Mouse (Mus musculus) heart, embryonic 15.5 days (tissue): ENCODE measurements around the gene Dhdh. TPM values are rescaled to one million over a fixed set of nuclear protein-coding genes. Genes with fewer than 3 reads are reported as not detected.
"Not testable (repeated sequence)": the region's sequence is repeated elsewhere in the genome, so short reads cannot be mapped to it uniquely, and the experiment has no call there.

Source experiments
- ATAC-seq: fragments of 200-750 bp; cut with Nextera tagmentation; replicated peaks from 2 replicates; pipeline ENCODE4 v1.8.0; 2017; ENCODE audit warnings: low read depth, moderate TSS enrichment; ENCODE audit not compliant: insufficient number of reproducible peaks, insufficient read depth, low FRiP score
- H3K27ac ChIP-seq: fragments of 300-500 bp; sonication (generic); 2 replicates; pipeline ENCODE4 v1.5.1; 2015; ENCODE audit warnings: mild to moderate bottlenecking, inconsistent platforms
- H3K27me3 ChIP-seq: fragments of 300-500 bp; sonication (generic); 2 replicates; pipeline ENCODE4 v1.6.1; 2015; ENCODE audit warnings: inconsistent platforms
- H3K36me3 ChIP-seq: fragments of 300-500 bp; sonication (generic); 2 replicates; pipeline ENCODE4 v1.6.1; 2015; ENCODE audit warnings: mild to moderate bottlenecking, inconsistent platforms
- H3K4me1 ChIP-seq: fragments of 300-500 bp; sonication (generic); replicated peaks from 2 replicates; pipeline ENCODE4 v1.6.1; 2015; ENCODE audit warnings: inconsistent platforms
- H3K4me2 ChIP-seq: fragments of 300-500 bp; sonication (generic); 2 replicates; pipeline ENCODE4 v1.6.1; 2015; ENCODE audit warnings: inconsistent platforms, mild to moderate bottlenecking, moderate library complexity
- H3K4me3 ChIP-seq: fragments of 300-500 bp; sonication (generic); 2 replicates; pipeline ENCODE4 v1.5.1; 2015; ENCODE audit warnings: mild to moderate bottlenecking, inconsistent platforms
- H3K9ac ChIP-seq: fragments of 300-500 bp; sonication (generic); 2 replicates; pipeline ENCODE4 v1.6.1; 2015; ENCODE audit warnings: mild to moderate bottlenecking, inconsistent platforms
- H3K9me3 ChIP-seq: fragments of 300-500 bp; sonication (generic); replicated peaks from 2 replicates; pipeline ENCODE4 v1.6.1; 2016; ENCODE audit warnings: inconsistent platforms
- WGBS: fragments of 180-500 bp; shearing (Covaris S2); methylation state at CpG from one replicate; pipeline ENCODE4 v1.1.7; 2015; ENCODE audit warnings: mixed read lengths; 5-methylcytosine and 5-hydroxymethylcytosine counted together
- polyA plus RNA-seq: library from polyadenylated mRNA; unstranded; fragments of >200 nt; fragmentation: Nextera tagmentation; extraction: Ambion mirVana; gene quantifications from 2 replicates; pipeline ENCODE4 v1.2.1, GENCODE M21; 2015

The Dhdh gene
- polyA plus RNA-seq, 1 experiment from 2014 or later: 4.1 TPM

DNA sequence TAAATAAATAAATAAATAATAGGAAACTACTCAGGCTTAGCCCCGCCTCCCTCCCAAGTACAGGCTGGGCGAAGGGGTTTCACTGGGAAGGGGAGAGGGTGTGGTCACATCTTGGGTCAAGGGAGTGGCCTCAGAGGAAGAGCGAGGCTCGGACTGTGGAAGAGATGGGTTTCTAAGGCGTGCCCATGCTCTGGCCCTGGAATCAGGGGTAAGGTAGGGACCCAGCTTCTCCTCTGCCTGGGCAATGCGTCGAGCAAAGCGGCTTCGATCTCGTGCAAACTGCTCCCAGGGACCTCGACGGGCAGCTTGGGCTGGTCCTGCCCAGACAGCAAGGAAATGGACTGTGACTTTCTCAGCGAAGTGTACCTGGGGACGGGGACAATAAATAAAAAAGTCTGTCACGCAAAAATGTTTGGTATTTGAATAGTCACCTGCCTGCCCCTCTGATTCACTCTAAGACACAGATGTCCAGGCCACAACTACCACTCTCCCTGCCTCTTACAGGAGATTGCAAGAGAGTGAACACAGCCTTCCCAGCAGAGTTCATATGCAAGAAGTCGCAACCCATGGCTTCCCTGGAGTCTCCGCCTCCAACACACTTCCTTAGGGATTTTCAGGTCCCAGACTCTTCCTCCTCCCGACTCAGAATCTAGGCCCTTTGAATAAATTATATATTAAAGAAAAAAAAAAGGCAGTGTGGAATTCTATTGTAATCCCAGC, 34.5 kb upstream of the Dhdh start:
- Histone ChIP-seq H3K27ac (no peak overlapping the region), H3K4me2 (peak overlapping the region; percentile 67), H3K4me1 (peaks cover 33% of the 10 kb centered on the region), H3K4me3 (peak overlapping the region; percentile 70), H3K36me3 (peaks cover 17% of the 10 kb centered on the region), H3K27me3 (no peaks in the 10 kb centered on the region), H3K9me3 (no peaks in the 10 kb centered on the region), H3K9ac (peak overlapping the region; percentile 21)
- no peak for ATAC-seq
- WGBS: 73% methylated on average over 18 of the region's 18 CpGs

GRCm38 (mm10) chr7:45522194-45522752, 33.7 kb upstream of the Dhdh start:
- no peak for ATAC-seq
- H3K36me3 ChIP-seq: peaks cover 17% of the 10 kb centered on the region
- H3K9me3 ChIP-seq: no peaks in the 10 kb centered on the region
- peaks cover 33% of the 10 kb centered on the region for H3K4me1 ChIP-seq
- peak overlapping the region; percentile 70 for H3K4me3 ChIP-seq
- 51% methylated on average over 16 of the region's 16 CpGs for WGBS
- H3K27ac ChIP-seq: peak overlapping the region; percentile 90; the same call in 1 of the 2 replicates
- peak overlapping the region; percentile 63; the same call in 1 of the 2 replicates for H3K9ac ChIP-seq
- no peaks in the 10 kb centered on the region for H3K27me3 ChIP-seq
- H3K4me2 ChIP-seq: peak overlapping the region; percentile 67

DNA sequence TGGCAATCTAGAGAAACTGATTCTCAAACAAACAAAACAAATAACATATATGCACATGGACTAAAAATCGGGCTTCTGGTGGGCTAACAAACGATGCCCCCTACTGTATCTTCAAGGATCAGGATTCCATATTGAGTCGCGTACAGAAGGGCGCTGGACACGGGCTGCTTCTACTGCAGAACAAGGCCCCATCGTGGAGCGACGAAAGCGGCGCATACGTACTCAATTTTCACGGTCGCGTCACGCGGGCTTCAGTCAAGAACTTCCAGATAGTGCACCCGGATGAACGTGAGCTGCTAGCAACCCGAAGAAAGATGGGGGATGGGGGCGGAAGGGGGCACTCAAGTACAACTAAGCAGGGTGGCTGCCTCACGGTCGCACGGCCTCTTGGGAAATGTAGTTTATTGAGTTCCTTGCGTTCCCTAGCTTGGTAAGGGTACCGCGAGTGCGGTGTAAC, 33.2 kb upstream of the Dhdh start:
- Histone ChIP-seq H3K27me3 (no peaks in the 10 kb centered on the region), H3K4me1 (peaks cover 33% of the 10 kb centered on the region), H3K27ac (peak overlapping the region; percentile 90), H3K4me2 (peak overlapping the region; percentile 67), H3K4me3 (peak overlapping the region; percentile 70), H3K9ac (peak overlapping the region; percentile 63), H3K36me3 (peaks cover 17% of the 10 kb centered on the region), H3K9me3 (no peaks in the 10 kb centered on the region)
- WGBS: 2% methylated on average over 28 of the region's 28 CpGs
- peak; percentile 51 for ATAC-seq

DNA sequence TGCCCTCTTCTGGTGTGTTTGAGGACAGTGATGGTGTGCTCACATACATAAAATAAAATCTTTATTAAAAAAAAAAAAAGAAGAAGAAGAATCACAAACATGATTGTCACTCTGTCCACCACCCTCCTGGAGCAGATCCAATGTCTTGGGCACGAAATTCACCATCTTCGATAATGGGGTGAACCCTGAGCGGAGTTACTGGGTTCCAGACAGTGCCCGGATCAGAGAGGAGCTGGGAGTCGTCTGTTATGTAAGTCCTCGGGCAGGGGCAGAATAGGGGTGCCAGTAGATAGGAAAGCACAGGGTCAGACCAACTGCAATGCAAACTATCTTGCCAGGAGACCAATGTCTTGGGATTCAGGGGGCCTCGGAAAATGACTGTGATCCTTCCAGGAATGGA, 32.0 kb upstream of the Dhdh start:
- Histone ChIP-seq H3K4me3 (no peak overlapping the region), H3K4me1 (peaks cover 36% of the 10 kb centered on the region), H3K36me3 (peaks cover 17% of the 10 kb centered on the region), H3K9ac (no peak overlapping the region), H3K4me2 (no peak overlapping the region), H3K27ac (no peak overlapping the region), H3K9me3 (no peaks in the 10 kb centered on the region), H3K27me3 (no peaks in the 10 kb centered on the region)
- ATAC-seq: no peak
- 88% methylated on average over 7 of the region's 7 CpGs for WGBS

DNA sequence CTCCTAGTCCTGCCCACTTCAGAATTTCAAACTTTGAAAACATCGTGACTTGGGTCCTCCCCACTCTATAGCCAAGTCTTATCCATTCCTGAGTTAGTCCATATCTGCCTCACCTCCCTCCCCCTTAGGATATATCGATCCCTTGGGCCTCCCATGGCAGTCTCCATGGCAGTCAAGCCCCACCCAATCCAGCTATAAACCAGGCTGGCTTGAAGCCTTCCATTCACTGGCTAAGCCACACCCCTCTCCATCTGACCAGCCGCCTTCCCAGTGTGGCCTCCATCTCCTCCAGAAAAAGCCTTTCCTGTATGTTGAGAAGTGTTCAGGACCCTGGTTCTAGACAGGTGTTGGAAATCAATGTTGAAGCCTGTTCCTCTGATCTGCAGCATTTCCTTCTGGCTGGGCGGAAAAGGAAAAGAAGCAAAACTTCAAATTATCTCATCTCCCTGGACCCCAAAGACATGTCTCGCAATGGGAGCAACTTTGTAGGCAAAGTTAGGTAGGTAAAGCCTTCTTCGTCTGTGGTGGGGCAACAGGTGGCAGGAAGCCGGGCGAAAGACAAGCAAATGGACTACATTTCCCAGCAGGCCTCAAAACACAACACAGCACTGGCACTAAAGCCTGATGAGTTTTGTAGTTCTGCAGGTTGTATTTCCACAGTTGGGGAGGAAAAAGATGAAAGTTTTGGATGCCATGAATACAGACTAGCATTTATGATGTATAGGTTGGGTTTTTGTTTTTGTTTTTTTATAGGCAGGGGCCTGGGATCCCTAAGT, 30.9 kb upstream of the Dhdh start:
- no peak for ATAC-seq

DNA sequence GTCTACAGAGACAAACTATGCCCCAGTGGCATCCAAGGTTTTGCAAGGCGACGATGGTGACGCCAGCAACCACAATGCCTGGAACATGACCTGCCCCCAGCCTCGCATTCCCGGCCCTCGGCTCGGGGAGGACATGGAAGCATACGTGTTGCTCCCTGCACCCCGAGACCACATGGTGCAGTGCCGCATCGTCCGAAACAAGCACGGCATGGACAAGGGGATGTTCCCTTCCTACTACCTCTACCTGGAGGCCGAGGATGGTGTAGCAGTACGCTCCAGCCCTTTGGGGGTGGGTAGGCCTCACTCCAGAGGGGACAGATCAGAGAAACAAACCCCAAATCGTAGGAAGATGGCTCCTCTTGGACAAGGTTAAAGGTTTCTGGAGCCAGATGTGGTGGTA, 30.0 kb upstream of the Dhdh start:
- H3K4me2 ChIP-seq: no peak overlapping the region
- H3K27me3 ChIP-seq: no peaks in the 10 kb centered on the region
- H3K9me3 ChIP-seq: no peaks in the 10 kb centered on the region
- WGBS: 91% methylated on average over 16 of the region's 16 CpGs
- H3K9ac ChIP-seq: no peak overlapping the region
- peaks cover 24% of the 10 kb centered on the region for H3K4me1 ChIP-seq
- ATAC-seq: no peak
- no peak overlapping the region for H3K27ac ChIP-seq
- peaks cover 14% of the 10 kb centered on the region for H3K36me3 ChIP-seq
- no peak overlapping the region for H3K4me3 ChIP-seq

More for the DNA sequence above, 30.9 kb upstream of the Dhdh start:
- WGBS: 69% methylated on average over 8 of the region's 8 CpGs
- Histone ChIP-seq H3K4me1 (peaks cover 31% of the 10 kb centered on the region), H3K4me3 (no peak overlapping the region), H3K27ac (no peak overlapping the region), H3K27me3 (no peaks in the 10 kb centered on the region), H3K9ac (no peak overlapping the region), H3K9me3 (no peaks in the 10 kb centered on the region), H3K36me3 (peaks cover 17% of the 10 kb centered on the region), H3K4me2 (no peak overlapping the region)

DNA sequence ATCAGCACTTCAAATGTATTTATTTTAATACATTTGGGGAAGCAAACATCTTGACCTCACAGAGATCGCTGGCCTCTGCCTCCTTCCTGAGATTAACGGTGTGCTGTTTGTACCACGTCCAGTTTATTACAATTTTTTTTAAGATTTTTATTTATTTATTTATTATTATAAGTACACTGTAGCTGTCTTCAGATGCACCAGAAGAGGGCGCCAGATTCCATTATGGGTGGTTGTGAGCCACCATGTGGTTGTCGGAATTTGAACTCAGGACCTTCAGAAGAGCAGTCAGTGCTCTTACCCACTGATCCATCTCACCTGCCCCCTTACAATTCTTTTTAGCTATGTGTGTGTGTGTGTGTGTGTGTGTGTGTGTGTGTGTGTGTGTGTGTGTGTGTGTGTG, 28.2 kb upstream of the Dhdh start:
- H3K27me3 ChIP-seq, ATAC-seq, H3K9ac ChIP-seq, H3K9me3 ChIP-seq, H3K4me1 ChIP-seq, H3K4me2 ChIP-seq, H3K4me3 ChIP-seq, H3K36me3 ChIP-seq, H3K27ac ChIP-seq: not testable (repeated sequence)
- 65% methylated on average over 5 of the region's 5 CpGs for WGBS

- H3K36me3 ChIP-seq: no peaks in the 10 kb centered on the region
- H3K9ac ChIP-seq: no peak overlapping the region
- peak overlapping the region; percentile 30; the same call in 1 of the 2 replicates for H3K4me2 ChIP-seq
- H3K27me3 ChIP-seq: no peaks in the 10 kb centered on the region
- 17% methylated on average over 16 of the region's 16 CpGs for WGBS
- H3K4me1 ChIP-seq: peaks cover 7% of the 10 kb centered on the region
- H3K9me3 ChIP-seq: no peaks in the 10 kb centered on the region
- no peak overlapping the region for H3K27ac ChIP-seq
- no peak overlapping the region for H3K4me3 ChIP-seq
- ATAC-seq: peak; percentile 51; the same call in 1 of the 2 replicates
Measured at GRCm38 (mm10) chr7:45515436-45515835, 26.8 kb upstream of the Dhdh start.

GRCm38 (mm10) chr7:45514411-45514810, 25.8 kb upstream of the Dhdh start:
- Histone ChIP-seq H3K9ac (no peak overlapping the region), H3K4me1 (peaks cover 11% of the 10 kb centered on the region), H3K4me3 (no peak overlapping the region), H3K4me2 (no peak overlapping the region), H3K27me3 (no peaks in the 10 kb centered on the region), H3K36me3 (no peaks in the 10 kb centered on the region), H3K9me3 (no peaks in the 10 kb centered on the region), H3K27ac (no peak overlapping the region)
- 80% methylated on average over 7 of the region's 7 CpGs for WGBS
- ATAC-seq: no peak

- ATAC-seq: peak; percentile 87
- peak within 1 kb of the TSS; percentile 85 for H3K4me2 ChIP-seq
- H3K36me3 ChIP-seq: peaks cover 9% of the 10 kb centered on the region; the same call in 1 of the 2 replicates
- under 1% methylated on average over 44 of the region's 44 CpGs for WGBS
- H3K27ac ChIP-seq: peak within 1 kb of the TSS; percentile 90
- H3K4me3 ChIP-seq: peak within 1 kb of the TSS; percentile 79
- peaks cover 19% of the 10 kb centered on the region for H3K4me1 ChIP-seq
- H3K9me3 ChIP-seq: no peaks in the 10 kb centered on the region
- no peaks in the 10 kb centered on the region for H3K27me3 ChIP-seq
- H3K9ac ChIP-seq: peak within 1 kb of the TSS; percentile 79
Measured at GRCm38 (mm10) chr7:45509912-45510787, 21.5 kb upstream of the Dhdh start, which contains the start of gene Nucb1. Gene Nucb1 (minus strand): TSS chr7:45510406.
